Mouse (Mus musculus): ENCODE measurements around the gene Rrm2.

DNA sequence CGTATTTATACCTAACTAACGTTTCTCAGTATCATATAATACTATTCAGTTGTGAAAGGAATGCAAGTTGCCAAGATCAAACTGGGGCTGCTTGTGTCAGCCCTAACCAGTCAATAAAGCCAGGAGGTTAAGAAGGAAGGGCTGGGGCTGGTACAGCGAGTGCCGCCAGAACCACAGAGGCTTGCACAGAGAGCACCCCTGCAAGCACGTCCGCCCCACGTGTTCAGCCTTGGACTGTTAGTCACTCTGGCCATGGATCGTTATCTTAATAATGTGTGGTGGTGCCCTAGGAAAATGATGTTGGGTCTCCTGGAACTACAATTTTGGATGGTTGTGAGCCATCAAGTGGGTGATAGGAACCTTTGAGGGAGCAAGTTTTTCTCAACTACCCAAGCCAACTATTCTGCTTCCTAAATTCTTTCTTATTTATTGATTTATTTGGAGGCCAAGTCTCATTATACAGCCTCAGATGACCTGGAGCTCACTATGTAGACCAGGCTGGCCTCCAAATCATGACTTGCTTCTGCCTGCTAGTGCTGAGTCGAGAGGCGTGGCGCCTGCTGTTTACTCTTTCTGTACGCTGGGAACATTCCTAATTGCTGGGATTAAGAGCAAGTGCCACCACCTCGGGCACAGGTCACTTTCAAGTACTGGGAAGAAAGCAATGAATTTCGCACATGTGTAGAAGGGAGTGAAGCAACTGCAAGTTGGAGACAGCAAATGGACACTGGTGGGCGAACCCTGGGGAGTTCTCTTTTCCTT lies 2.4 kb upstream of the Rrm2 start:
- TF ChIP-seq CTCF (IDR thresholded peaks at IDR 0.05; ENCODE audit: low read depth) (no peak), EP300 (IDR thresholded peaks at IDR 0.05; ENCODE audit: low read depth) (no peak)

Measured in heart, postnatal 0 days (tissue).